Mouse (Mus musculus) kidney, adult 2 months (tissue): ENCODE data around the gene Dennd4a.

ENCODE experiments used
- CTCF ChIP-seq: fragments of 200-500 bp; conservative IDR thresholded peaks from 2 replicates; pipeline ENCODE4 v1.5.1; 2011; ENCODE audit warnings: low read depth, mild to moderate bottlenecking, control low read depth, low read length, moderate library complexity, mixed read lengths; ENCODE audit not compliant: insufficient read depth, insufficient read length
- POLR2A ChIP-seq: fragments of 200-500 bp; IDR thresholded peaks from one replicate; pipeline ENCODE4 v1.6.1; 2011; ENCODE audit warnings: low read depth, low read length, control low read depth

DNA sequence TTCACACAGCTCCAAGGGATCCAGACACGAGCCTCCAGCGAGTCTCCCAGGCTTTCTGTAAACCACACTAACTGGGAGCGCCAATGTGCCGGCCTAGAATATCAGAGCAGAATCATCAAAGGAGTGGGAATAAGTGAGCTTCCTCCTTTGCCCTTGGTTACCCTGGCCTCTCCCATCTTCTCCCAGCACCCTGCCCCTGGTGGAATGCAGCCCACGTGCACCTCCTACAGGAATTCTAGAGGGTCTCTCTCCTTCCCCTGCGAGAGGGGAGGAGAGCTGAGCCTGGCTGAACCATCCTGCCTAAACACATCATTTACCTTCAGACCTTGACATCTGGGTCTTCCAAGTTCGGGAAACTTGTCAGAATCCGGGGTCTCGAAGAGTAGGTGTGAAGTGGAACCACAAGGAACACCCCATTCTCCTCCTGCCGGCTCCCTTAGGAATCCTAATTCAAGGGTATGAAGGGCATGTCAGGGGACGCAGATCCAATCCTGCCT is 140.1 kb downstream of the Dennd4a start, which contains the start of gene Slc24a1:
- TF ChIP-seq CTCF = no peak
- no peak for TF ChIP-seq POLR2A
